Mouse (Mus musculus) MEL (cell line): ENCODE results near the gene Chst8.

Experiments
- CHD2 ChIP-seq: IDR thresholded peaks from 2 replicates; pipeline ENCODE4 v1.6.1; 2011; ENCODE audit warnings: low read length, improper control_type of control experiment
- CTCF ChIP-seq, 3 experiments: IDR thresholded peaks in 2 of 3; conservative IDR thresholded peaks in 1 of 3; 2 replicates each; pipeline ENCODE4 v1.5.1; 2011 to 2012; ENCODE audit warnings: low read length in 3 of 3, low read depth in 2 of 3, mild to moderate bottlenecking in 2 of 3, improper control_type of control experiment in 1 of 3, inconsistent platforms in 1 of 3, mixed read lengths in 1 of 3, moderate library complexity in 1 of 3; ENCODE audit not compliant: control insufficient read depth in 1 of 3, insufficient read depth in 1 of 3, poor library complexity in 1 of 3, severe bottlenecking in 1 of 3
- E2F4 ChIP-seq: IDR thresholded peaks from 2 replicates; pipeline ENCODE4 v1.6.1; 2011; ENCODE audit warnings: low read depth, low read length, improper control_type of control experiment, borderline replicate concordance
- MAFK ChIP-seq: IDR thresholded peaks from 2 replicates; pipeline ENCODE4 v1.6.1; 2011; ENCODE audit warnings: low read depth, mild to moderate bottlenecking, low read length, improper control_type of control experiment, borderline replicate concordance
- POLR2A ChIP-seq, 2 experiments: IDR thresholded peaks; 2 replicates each; pipeline ENCODE4 v1.6.1; 2011 to 2012; ENCODE audit warnings: low read length in 2 of 2, mild to moderate bottlenecking in 2 of 2, control low read depth in 1 of 2, improper control_type of control experiment in 1 of 2, low read depth in 1 of 2, moderate library complexity in 1 of 2; ENCODE audit not compliant: control insufficient read depth in 1 of 2, insufficient read depth in 1 of 2, poor library complexity in 1 of 2
- POLR2AphosphoS2 ChIP-seq: IDR thresholded peaks from 2 replicates; pipeline ENCODE4 v1.6.1; 2011; ENCODE audit warnings: low read length, improper control_type of control experiment
- TAL1 ChIP-seq: IDR thresholded peaks from 2 replicates; pipeline ENCODE4 v1.6.1; 2012; ENCODE audit warnings: mild to moderate bottlenecking, inconsistent platforms, low read length, moderate library complexity, mixed read lengths
- USF1 ChIP-seq: IDR thresholded peaks from 2 replicates; pipeline ENCODE4 v1.6.1; 2014; ENCODE audit warnings: low read depth, mild to moderate bottlenecking, inconsistent platforms, low read length, improper control_type of control experiment, moderate library complexity
- ZNF384 ChIP-seq: IDR thresholded peaks from 2 replicates; pipeline ENCODE4 v1.6.1; 2012; ENCODE audit warnings: low read depth, mild to moderate bottlenecking, inconsistent platforms, low read length, improper control_type of control experiment

- TF ChIP-seq TAL1 (no peak), MAFK (no peak), POLR2AphosphoS2 (no peak), USF1 (no peak), CTCF (IDR thresholded peaks at IDR 0.05 in 2 of 3, conservative IDR thresholded peaks at IDR 0.05 in 1 of 3; ENCODE audit: control insufficient read depth in 1 of 3, insufficient read depth in 1 of 3, low read depth in 2 of 3, low read length in 3 of 3, poor library complexity in 1 of 3, severe bottlenecking in 1 of 3) (no peak), ZNF384 (no peak), CHD2 (no peak), E2F4 (no peak), POLR2A (IDR thresholded peaks at IDR 0.05; ENCODE audit: control insufficient read depth in 1 of 2, insufficient read depth in 1 of 2, low read depth in 1 of 2, low read length in 2 of 2, poor library complexity in 1 of 2) (no peak)
Measured at GRCm38 (mm10) chr7:34703437-34703836, 109.1 kb downstream of the Chst8 start.
